Comparison of ENCODE assay signal across 8 mouse cellular contexts in genomic region chr6:116651437-116652118, GRCm38 (mm10). TPM values are rescaled to one million over a fixed set of nuclear protein-coding genes. Genes with fewer than 3 reads are reported as not detected.
A peak's percentile ranks its signal among the peaks of the same experiment; 100 is the strongest.
DNase-seq lines count a peak whose midpoint lies in the region; ATAC-seq lines count a peak whose summit lies in the region.

No protein-coding gene starts in this region.

- H3K36me3 ChIP-seq in liver, embryonic 13.5 days = no peaks in the 10 kb centered on the region

- 38% methylated on average over 20 of the region's 20 CpGs for WGBS in liver, embryonic 13.5 days (ENCODE audit: insufficient replicate concordance)

- H3K9ac ChIP-seq in liver, embryonic 13.5 days = 0 out of 2 replicates have a peak overlapping the region, but pooled peaks have one; percentile 4

- DNase-seq in cerebellum, adult 9-11 months = peak; percentile 23
- DNase-seq in cerebellum, adult 11 months = no peak
- DNase-seq in heart, postnatal 36 days = peak; percentile 66 to 75
- no peak for DNase-seq in liver, embryonic 13.5 days
- DNase-seq in urinary bladder, postnatal 25 days (ENCODE audit: low spot score) = peak; percentile 23
- DNase-seq in T-cell, adult 2 months (ENCODE audit: low spot score) = no peak

- peak; percentile 33; the same call in 1 of the 2 replicates for ATAC-seq in common myeloid progenitor, adult 5-6 weeks (replicated peaks; ENCODE audit: low read depth, poor library complexity, severe bottlenecking)
- ATAC-seq in liver, embryonic 13.5 days (ENCODE audit: low read depth) = no peak
- no peak for ATAC-seq in erythroid progenitor cell, adult 5-6 weeks (replicated peaks; ENCODE audit: low FRiP score, poor library complexity, severe bottlenecking)

- 0 out of 2 replicates have a peak overlapping the region, but pooled peaks have one; percentile 14 for H3K4me3 ChIP-seq in liver, embryonic 13.5 days (replicated peaks)

- H3K4me1 ChIP-seq in liver, embryonic 13.5 days (replicated peaks) = peaks cover 12% of the 10 kb centered on the region

- H3K27me3 ChIP-seq in liver, embryonic 13.5 days = no peaks in the 10 kb centered on the region; the same call in 1 of the 2 replicates

- no peaks in the 10 kb centered on the region for H3K9me3 ChIP-seq in liver, embryonic 13.5 days (replicated peaks)

- intact Hi-C loops in heart, postnatal 36 days (cut with DNase I) = loop anchor here (1.0 to 5.0 kb wide), 4 partner anchors 17 to 1176 kb away; no protein-coding TSS in a partner anchor

- peak overlapping the region; percentile 41 for H3K4me2 ChIP-seq in liver, embryonic 13.5 days

- no peak overlapping the region for H3K27ac ChIP-seq in liver, embryonic 13.5 days

RNA-seq across cellular contexts. Expression of gene Depp1, which starts 1.2 kb away (rescaled TPM):
- total RNA-seq in common myeloid progenitor, adult 5-6 weeks (2017) = 0.63 and 1.6 TPM in 2 replicates
- 10 to 100 TPM; 60.4 to 63.7 TPM for total RNA-seq in heart, postnatal 36 days (2021)
- polyA plus RNA-seq in liver, embryonic 13.5 days (2015; fragmentation: Nextera tagmentation; extraction: Ambion mirVana) = 3.1 and 4.1 TPM in 2 replicates
- not detected in 2 replicates for total RNA-seq in erythroid progenitor cell, adult 5-6 weeks (2015; ENCODE audit: low replicate concordance)
- total RNA-seq in erythroid progenitor cell, adult 5-6 weeks (2017; ENCODE audit: low replicate concordance) = 2.8 TPM in 1 of 2 replicates, not detected in the other

RNA-seq across cellular contexts. Expression of gene Rassf4, which starts 22.2 kb away (rescaled TPM):
- 15.0 and 17.4 TPM in 2 replicates for total RNA-seq in common myeloid progenitor, adult 5-6 weeks (2017)
- 1 to 10 TPM; 6.5 to 8.0 TPM for total RNA-seq in heart, postnatal 36 days (2021)
- polyA plus RNA-seq in liver, embryonic 13.5 days (2015; fragmentation: Nextera tagmentation; extraction: Ambion mirVana) = 5.6 and 5.9 TPM in 2 replicates
- 28.1 and 28.8 TPM in 2 replicates for total RNA-seq in erythroid progenitor cell, adult 5-6 weeks (2015; ENCODE audit: low replicate concordance)
- 6.9 and 11.4 TPM in 2 replicates for total RNA-seq in erythroid progenitor cell, adult 5-6 weeks (2017; ENCODE audit: low replicate concordance)

RNA-seq across cellular contexts. Expression of gene Zfp422, which starts 22.8 kb away (rescaled TPM):
- total RNA-seq in common myeloid progenitor, adult 5-6 weeks (2017) = 79.8 and 85.1 TPM in 2 replicates
- total RNA-seq in heart, postnatal 36 days (2021) = 10 to 100 TPM; 18.2 to 19.3 TPM
- polyA plus RNA-seq in liver, embryonic 13.5 days (2015; fragmentation: Nextera tagmentation; extraction: Ambion mirVana) = 27.6 and 32.4 TPM in 2 replicates
- total RNA-seq in erythroid progenitor cell, adult 5-6 weeks (2015; ENCODE audit: low replicate concordance) = 20.2 and 29.8 TPM in 2 replicates
- 5.5 and 6.3 TPM in 2 replicates for total RNA-seq in erythroid progenitor cell, adult 5-6 weeks (2017; ENCODE audit: low replicate concordance)

Comparison
In these comparisons a context has a peak if more than half of its experiments do, and no peak if none do; other contexts are left out.
1. DNase-seq: peak in cerebellum, adult 9-11 months (single experiment), heart, postnatal 36 days (2 of 2) and urinary bladder, postnatal 25 days (single experiment); none in cerebellum, adult 11 months (single experiment), liver, embryonic 13.5 days (single experiment) and T-cell, adult 2 months (single experiment).
2. RNA of gene Depp1, which starts 1.2 kb away (total RNA-seq): 60.4 to 63.7 TPM in heart, postnatal 36 days; 0.63 to 1.6 TPM in common myeloid progenitor, adult 5-6 weeks and 2.8 TPM in erythroid progenitor cell, adult 5-6 weeks; every median in the first group is over 10 times any median in the second.